Mouse (Mus musculus): ENCODE data around the gene Apol8. TPM values are rescaled to one million over a fixed set of nuclear protein-coding genes. Genes with fewer than 3 reads are reported as not detected.

Apol8 gene
- total RNA-seq, 2 experiments from 2014 or later = 0.21 TPM; not detected in 1

- no peak for DNase-seq (ENCODE audit: low spot score in 2 of 2)
Measured at GRCm38 (mm10) chr15:77788356-77788755, 31.6 kb upstream of the Apol8 start.

DNA sequence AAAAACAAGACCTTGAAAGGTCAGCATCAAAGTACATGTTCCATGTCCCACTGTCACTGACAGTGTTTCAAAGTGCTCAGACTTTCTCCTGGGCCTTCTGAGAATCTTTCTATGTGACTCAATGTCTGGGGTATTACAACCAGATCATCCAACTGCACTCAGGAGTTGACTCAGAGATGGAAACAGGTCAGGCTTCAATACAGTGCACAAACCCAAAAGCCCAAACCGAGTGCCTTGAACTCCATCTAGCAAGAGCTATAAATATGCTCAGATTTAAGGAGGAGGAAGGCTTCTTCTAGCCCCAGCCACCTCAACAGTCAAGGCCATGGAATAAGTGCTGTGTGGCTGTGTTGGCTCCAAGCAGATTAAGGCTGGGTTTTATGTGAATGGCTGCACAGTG is 29.0 kb upstream of the Apol8 start:
- no peak for DNase-seq (ENCODE audit: low spot score in 2 of 2)

GRCm38 (mm10) chr15:77784039-77784824 is 27.4 kb upstream of the Apol8 start:
- no peak for DNase-seq (ENCODE audit: low spot score in 2 of 2)

GRCm38 (mm10) chr15:77782449-77783014 is 25.7 kb upstream of the Apol8 start:
- no peak for DNase-seq (ENCODE audit: low spot score in 2 of 2)

DNA sequence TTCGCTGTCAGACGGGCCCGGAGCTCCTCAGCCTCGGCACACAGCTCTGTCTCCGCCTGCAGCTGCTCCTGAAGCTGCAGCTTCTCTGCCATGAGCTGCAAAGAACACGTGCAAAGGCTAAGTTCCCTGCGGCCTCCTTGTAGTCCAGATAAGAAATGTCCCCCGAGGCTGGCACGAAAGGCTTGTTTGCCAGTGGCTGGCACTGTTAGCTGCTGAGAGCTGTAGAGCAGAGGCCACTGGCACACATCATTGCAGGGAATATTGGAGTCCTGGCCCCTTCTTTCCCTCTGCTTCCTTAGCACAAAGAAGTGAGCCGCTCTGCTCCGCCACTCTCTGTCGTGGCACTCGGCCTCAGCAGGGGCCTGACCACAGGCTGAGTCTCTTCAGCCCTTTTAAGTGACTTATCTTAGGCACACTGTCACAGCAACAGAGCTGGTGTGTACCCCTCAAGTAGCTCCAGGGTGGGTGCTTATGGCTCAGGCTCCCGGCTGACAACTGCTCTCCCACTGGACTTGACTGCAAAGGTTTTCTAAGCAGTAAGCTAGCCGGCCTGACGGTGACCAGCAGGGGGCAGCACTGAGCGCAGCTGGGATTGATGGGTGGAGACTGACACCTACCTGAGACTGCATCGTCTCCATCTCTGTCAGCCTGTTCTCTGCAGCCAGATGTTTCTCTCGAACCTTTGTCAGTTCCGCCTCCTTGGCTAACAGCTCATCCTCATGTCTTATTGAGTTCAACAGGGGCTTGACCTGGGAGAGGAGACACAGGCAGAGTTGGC is 18.6 kb upstream of the Apol8 start:
- DNase-seq (ENCODE audit: low spot score in 2 of 2) = peak; percentile 73 to 76

DNA sequence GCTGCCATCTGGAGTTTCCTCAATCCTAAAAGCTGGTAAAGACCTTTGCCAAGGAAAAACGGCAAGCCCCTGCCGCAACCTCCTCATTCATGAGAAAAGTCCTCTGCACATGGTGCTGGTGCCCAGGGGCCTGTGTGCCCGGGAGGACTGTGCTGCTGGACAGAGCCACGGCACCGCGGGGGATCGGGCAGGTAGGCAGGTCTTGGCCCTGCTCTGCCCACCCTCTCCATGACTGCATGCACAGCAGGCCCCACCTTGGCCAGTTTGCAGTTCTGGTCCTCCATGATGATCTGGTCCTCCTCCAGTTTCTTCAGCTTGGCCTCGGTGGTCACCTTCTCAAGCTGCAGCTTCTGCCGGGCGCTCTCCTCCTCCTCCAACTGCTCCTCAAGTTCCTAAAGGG is 17.5 kb upstream of the Apol8 start:
- no peak for DNase-seq (ENCODE audit: low spot score in 2 of 2)

DNA sequence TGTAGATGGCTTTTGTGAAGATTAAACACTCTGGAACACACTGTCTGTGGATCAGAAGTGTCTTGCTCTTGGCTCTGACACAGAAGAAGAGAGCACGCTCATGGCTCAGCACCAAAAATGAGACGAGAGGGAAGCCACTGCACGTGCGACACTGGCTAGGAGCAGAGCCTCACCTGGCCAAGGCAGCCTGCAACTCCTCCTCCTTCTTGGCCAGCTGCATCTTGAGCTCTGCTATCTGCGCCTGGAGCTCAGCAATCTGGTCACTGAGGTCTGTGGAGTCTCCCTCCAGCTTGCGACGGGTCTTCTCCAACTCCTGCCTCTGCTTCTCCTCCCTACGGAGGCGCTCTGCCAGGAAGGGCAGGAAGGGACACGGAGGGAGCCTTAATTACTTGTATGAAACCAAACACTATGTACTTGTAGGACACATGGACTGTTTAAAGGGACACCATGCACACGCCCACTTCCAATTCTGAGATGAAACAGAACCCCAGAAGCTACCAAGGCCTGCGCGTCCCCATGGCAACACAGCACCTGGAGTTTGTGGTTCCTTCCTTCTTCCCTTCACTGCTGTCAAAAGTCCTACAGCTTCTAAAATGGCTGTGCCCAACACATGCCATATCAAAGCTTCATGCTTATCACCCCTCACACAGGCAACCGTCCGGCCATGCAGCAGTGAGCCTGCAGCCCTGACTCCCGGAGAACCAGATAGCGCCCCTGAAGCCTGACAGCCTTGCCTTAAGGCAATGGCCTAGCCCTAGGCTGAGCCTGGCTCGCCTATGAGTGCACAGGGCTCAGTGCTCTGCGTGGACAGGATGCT is 16.5 kb upstream of the Apol8 start:
- no peak for DNase-seq (ENCODE audit: low spot score in 2 of 2)

- no peak for DNase-seq (ENCODE audit: low spot score in 2 of 2)
Measured at GRCm38 (mm10) chr15:77770942-77771341, 14.1 kb upstream of the Apol8 start.

GRCm38 (mm10) chr15:77770341-77770740 is 13.5 kb upstream of the Apol8 start:
- no peak for DNase-seq (ENCODE audit: low spot score in 2 of 2)

DNA sequence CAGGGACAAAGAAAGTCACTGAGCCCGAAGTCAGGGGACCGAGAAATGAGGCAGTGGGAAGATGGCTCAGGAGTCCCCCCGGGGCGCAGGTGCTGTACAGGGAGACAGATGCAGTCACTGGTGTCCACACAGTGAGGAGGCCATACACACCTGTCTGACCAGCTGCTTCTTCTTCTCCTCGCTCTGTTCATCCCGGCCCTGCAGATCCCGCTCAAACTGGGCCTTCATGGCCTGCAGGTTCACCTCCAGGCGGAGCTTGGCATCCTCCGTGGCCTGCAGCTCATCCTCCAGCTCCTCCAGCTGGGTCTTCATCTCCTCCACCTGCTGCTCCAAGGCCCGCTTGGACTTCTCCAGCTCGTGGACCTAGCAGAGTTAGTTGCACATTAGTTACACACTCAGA is 10.2 kb upstream of the Apol8 start:
- DNase-seq (ENCODE audit: low spot score in 2 of 2) = no peak

DNA sequence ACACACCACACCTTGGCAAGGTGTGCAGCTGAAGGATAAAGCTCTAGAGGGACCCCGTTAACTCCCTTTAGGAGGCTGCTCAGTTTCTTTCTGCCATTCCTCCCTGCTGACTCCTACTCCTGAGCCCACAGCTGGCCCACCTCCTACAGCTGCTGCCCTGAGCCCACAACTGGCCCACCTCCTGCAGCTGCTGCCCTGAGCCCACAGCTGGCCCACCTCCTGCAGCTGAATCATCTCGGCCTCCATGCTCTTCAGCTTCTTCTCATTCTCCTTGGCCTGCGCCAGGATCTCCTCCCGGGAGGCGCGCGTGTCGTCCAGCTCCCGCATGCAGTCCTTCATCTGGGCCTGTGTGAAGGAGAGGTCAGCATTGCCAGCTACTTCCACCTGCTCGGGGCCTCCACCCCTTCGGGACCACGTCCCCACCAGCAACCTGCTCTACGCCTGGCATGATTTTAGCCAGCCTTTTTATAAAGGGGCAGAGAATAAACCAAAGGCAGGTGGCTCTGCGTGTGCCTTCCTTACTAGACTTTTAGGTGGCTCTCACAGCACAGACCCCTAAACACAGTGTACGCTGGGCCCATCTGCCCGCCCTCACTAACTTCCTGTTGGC is 8.8 kb upstream of the Apol8 start:
- DNase-seq (ENCODE audit: low spot score in 2 of 2) = no peak

GRCm38 (mm10) chr15:77764391-77765006 is 7.7 kb upstream of the Apol8 start:
- peak; percentile 54 to 73 for DNase-seq (ENCODE audit: low spot score in 2 of 2)

GRCm38 (mm10) chr15:77763702-77764101 is 6.9 kb upstream of the Apol8 start:
- no peak for DNase-seq (ENCODE audit: low spot score in 2 of 2)

DNA sequence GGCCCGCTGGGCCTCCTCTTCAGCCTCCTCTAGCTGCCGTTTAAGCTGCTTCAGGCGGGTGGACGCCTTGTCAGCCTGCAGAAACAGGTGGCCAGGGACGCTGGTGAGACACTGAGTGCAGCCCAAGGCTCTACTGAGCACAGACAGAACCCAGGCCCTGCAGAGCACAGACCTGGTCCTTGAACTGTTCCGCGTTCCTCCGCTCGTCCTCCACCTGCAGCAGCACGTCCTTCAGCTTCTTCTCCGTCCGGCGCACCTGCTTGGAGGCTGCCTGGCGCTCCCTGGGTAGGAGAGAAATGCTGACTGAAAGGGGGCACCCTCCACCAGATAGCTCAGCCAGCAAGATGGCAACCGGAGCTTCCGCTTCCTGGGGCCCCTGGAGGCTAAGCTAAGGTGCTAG is 6.2 kb upstream of the Apol8 start:
- DNase-seq (ENCODE audit: low spot score in 2 of 2) = no peak

DNA sequence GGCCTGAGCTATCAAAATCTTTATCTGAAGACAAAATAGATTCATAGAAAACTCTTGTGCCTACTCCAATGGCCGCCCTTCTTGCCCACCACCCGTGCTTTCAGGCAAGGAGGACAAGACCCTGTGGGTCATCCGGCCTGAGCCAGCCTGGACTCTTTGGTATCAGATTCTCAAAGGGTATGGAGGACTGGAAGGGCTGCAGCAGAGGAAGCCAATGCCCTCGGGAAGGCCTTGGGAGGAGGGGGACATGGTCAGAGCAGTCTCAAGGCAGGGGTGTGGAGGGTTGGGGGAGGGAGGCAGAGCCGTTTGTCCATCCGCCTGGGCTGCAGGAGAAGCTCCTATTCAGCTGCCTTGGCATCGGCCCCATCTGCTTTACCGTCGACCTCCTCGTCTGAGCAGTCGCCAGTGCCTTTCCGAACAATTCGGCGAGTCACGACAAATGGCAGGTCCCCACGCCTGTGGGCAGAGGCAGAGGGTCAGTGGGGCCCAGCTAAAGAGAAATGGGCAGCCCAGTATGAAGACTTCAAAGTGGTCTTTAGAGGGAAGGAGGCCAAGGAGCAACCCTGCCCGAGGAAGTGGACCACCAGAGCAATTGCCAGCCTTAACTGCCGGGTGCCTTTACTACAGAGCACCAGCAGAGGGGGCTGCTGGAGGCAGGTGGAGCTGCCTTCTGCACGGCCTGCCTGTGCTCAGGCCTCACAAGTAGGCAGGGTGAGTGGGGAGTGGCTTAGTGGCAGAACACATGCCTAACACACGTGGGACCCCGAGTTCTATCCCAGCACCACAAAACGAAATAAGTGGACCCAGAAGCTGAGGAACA is 5.0 kb upstream of the Apol8 start:
- no peak for DNase-seq (ENCODE audit: low spot score in 2 of 2)

DNA sequence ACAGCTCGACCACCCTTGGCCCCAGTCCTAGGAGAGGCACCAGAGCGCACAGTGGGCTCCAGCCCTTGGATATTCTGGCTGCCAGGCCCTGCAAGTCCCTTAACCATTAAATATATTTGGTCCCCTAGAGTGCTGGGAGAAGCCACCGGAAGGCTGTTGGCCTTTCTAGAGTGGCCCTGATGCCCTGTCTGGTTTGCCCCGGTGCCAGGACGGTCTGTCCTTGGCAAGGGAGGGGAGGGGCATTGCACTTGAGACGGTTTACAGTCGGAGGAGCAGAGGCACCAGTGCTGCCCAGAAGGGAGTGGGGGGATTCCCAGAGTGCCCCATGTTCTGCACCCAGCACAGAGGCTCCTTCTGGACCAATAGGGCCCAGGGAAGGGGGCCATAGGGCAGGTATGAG is 4.3 kb upstream of the Apol8 start:
- DNase-seq (ENCODE audit: low spot score in 2 of 2) = no peak

DNA sequence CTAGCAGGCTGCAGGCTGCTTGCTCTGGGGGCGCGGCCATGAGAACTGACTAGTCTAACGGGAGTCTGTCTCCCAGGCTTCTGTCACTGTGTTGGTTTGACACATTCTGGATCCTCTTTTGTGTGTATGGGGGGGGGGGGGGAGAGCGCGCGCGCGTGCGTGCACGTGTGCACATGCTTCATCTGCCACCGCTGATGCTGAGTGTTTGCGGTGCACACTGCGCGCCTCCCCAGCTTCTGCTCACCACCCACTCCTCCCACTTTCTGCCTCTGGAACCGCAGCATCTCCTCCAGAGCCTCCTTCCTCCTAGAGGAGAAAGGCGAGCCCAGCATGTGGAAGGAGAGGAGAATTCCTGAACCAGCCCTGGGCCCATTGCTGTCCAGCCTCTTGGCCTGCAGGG is 3.2 kb upstream of the Apol8 start:
- DNase-seq (ENCODE audit: low spot score in 2 of 2) = no peak

DNA sequence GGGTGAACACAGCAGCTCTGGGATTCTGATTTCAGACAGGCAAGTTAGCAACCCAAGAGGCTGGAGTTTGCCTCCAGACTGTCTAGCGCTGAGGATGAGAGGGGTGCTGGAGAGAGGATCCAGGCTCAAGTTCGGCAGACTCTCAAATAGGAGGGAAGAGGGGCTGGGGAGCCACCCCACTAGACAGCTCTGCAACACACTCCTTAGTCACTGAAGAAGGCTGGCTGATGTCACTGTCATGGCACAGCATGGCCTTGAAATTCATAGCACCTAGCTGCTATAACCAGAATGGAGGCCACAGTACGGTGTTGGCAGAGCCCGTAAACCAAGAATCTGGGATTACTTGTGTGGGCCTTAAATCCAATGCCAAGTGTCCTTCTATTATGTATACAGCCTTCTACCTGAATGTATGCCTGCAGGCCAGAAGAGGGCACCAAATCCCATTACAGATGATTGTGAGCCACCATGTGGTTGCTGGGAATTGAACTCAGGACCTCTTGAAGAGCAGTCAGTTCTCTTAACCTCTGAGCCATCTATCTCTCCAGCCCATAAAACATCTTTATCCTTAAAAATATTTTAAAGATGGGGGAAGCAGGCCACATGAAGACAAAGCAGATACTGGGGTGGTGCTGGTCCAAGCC is 903 bp upstream of the Apol8 start:
- DNase-seq (ENCODE audit: low spot score in 2 of 2) = no peak

- no peak for DNase-seq (ENCODE audit: low spot score in 2 of 2)
Measured at GRCm38 (mm10) chr15:77756081-77756480, 722 bp downstream of the Apol8 start.

Data from gastrocnemius, postnatal 4 days (tissue).